Mouse (Mus musculus) gastrocnemius, postnatal 4 days (tissue): ENCODE data around the gene Gm15093. TPM values are rescaled to one million over a fixed set of nuclear protein-coding genes. Genes with fewer than 3 reads are reported as not detected.
"Not testable (repeated sequence)": the region's sequence is repeated elsewhere in the genome, so short reads cannot be mapped to it uniquely, and the experiment has no call there.

Experiments used
- DNase-seq, 2 experiments: peaks; one replicate each; pipeline ENCODE4 v3.0.0; 2021 to 2022; ENCODE audit warnings: low spot score in 2 of 2, mixed read lengths in 2 of 2
- long read RNA-seq, 2 experiments: library from polyadenylated mRNA; stranded (forward); transcript quantifications; one replicate each; pipeline ENCODE4 v2.0.0; 2021
- total RNA-seq, 2 experiments: library from RNA; stranded (reverse); gene quantifications; 2 replicates each; pipeline ENCODE4 v1.2.3; 2021

Gene Gm15093
- not detected for total RNA-seq
- long read RNA-seq, experiment 1: 0 reads
- long read RNA-seq, experiment 2: 0 reads

GRCm38 (mm10) chrX:149272077-149272476 is at the start of gene Gm15093:
Gm15093 (plus strand) TSS chrX:149272377.
- DNase-seq: not testable (repeated sequence)

Other genes starting within 250 kb of the Gm15093 start
- not detected for gene Ott, start 198.1 kb upstream of the Gm15093 start, total RNA-seq
- gene Gm15085, start 175.2 kb downstream of the Gm15093 start, total RNA-seq: not detected